Mouse (Mus musculus) liver, postnatal 0 days (tissue): Measurements from ENCODE around the gene Mapk6. TPM values are rescaled to one million over a fixed set of nuclear protein-coding genes. Genes with fewer than 3 reads are reported as not detected.

Experiments used
- ATAC-seq: fragments of 200-750 bp; cut with Nextera tagmentation; 2 replicates; pipeline ENCODE4 v1.8.0; 2017; ENCODE audit warnings: mild to moderate bottlenecking, moderate library complexity
- DNase-seq: peaks from one replicate; pipeline ENCODE4 v3.0.0-alpha.2; 2016
- H3K27ac ChIP-seq: fragments of 300-500 bp; sonication (generic); 2 replicates; pipeline ENCODE4 v1.5.1; 2014; ENCODE audit warnings: antibody characterized with exemption, moderate library complexity, mild to moderate bottlenecking, low read depth
- H3K27me3 ChIP-seq: fragments of 300-500 bp; sonication (generic); 2 replicates; pipeline ENCODE4 v1.6.1; 2014; ENCODE audit warnings: low read length, control low read depth, mixed read lengths; ENCODE audit not compliant: insufficient read depth
- H3K36me3 ChIP-seq: fragments of 300-500 bp; sonication (generic); replicated peaks from 2 replicates; pipeline ENCODE4 v1.6.1; 2014; ENCODE audit warnings: mild to moderate bottlenecking, control low read depth, low read length, moderate library complexity, mixed read lengths; ENCODE audit not compliant: insufficient read depth
- H3K4me1 ChIP-seq: fragments of 300-500 bp; sonication (generic); 2 replicates; pipeline ENCODE4 v1.6.1; 2014; ENCODE audit warnings: antibody characterized with exemption, mild to moderate bottlenecking, control low read depth; ENCODE audit not compliant: insufficient read depth
- H3K4me2 ChIP-seq: fragments of 300-500 bp; sonication (generic); 2 replicates; pipeline ENCODE4 v1.6.1; 2014; ENCODE audit warnings: low read depth, mild to moderate bottlenecking, low read length, moderate library complexity, mixed read lengths
- H3K4me3 ChIP-seq: fragments of 300-500 bp; sonication (generic); 2 replicates; pipeline ENCODE4 v1.5.1; 2014; ENCODE audit warnings: low read depth, low read length
- H3K9ac ChIP-seq: fragments of 300-500 bp; sonication (generic); replicated peaks from 2 replicates; pipeline ENCODE4 v1.6.1; 2014; ENCODE audit warnings: mild to moderate bottlenecking, moderate library complexity
- H3K9me3 ChIP-seq: fragments of 300-500 bp; sonication (generic); 2 replicates; pipeline ENCODE4 v1.6.1; 2016; ENCODE audit warnings: mild to moderate bottlenecking, control low read depth, low read length, mixed read lengths
- CTCF ChIP-seq: sonication (generic); IDR thresholded peaks from 2 replicates; pipeline ENCODE4 v1.5.1; 2016; ENCODE audit warnings: antibody characterized with exemption, low read depth
- EP300 ChIP-seq: IDR thresholded peaks from 2 replicates; pipeline ENCODE4 v1.6.1; 2016; ENCODE audit warnings: antibody characterized with exemption, low read depth, mild to moderate bottlenecking
- WGBS: fragments of 180-500 bp; shearing (Covaris S2); extraction: QIAGEN DNeasy Blood & Tissue Kit; methylation state at CpG from one replicate; pipeline ENCODE4 v1.1.7; 2014; ENCODE audit not compliant: insufficient replicate concordance; 5-methylcytosine and 5-hydroxymethylcytosine counted together
- polyA plus RNA-seq: library from polyadenylated mRNA; unstranded; fragments of >200 nt; fragmentation: Nextera tagmentation; extraction: Ambion mirVana; gene quantifications from 2 replicates; pipeline ENCODE4 v1.2.1, GENCODE M21; 2015

Mapk6 gene
- polyA plus RNA-seq, 1 experiment from 2014 or later: 18.4 TPM

- H3K27ac ChIP-seq: no peak overlapping the region
- no peak for DNase-seq
- no peaks in the 10 kb centered on the region; the same call in 1 of the 2 replicates for H3K4me1 ChIP-seq
- H3K9me3 ChIP-seq: no peaks in the 10 kb centered on the region
- WGBS: 56% methylated on average over 4 of the region's 4 CpGs
- H3K4me3 ChIP-seq: no peak overlapping the region
- H3K36me3 ChIP-seq: no peaks in the 10 kb centered on the region
- peak; percentile 66 for ATAC-seq
- H3K27me3 ChIP-seq: no peaks in the 10 kb centered on the region
- TF ChIP-seq CTCF: no peak
- TF ChIP-seq EP300: no peak
- H3K9ac ChIP-seq: no peak overlapping the region
- no peak overlapping the region for H3K4me2 ChIP-seq
These were observed 47.6 kb downstream of the Mapk6 start for GRCm38 (mm10) chr9:75362201-75362600.

- ATAC-seq (peak; percentile 80), DNase-seq (peak; percentile 87)
- H3K4me1 ChIP-seq: no peaks in the 10 kb centered on the region; the same call in 1 of the 2 replicates
- no peak overlapping the region for H3K27ac ChIP-seq
- H3K36me3 ChIP-seq: no peaks in the 10 kb centered on the region
- no peak overlapping the region for H3K4me3 ChIP-seq
- no peak overlapping the region for H3K4me2 ChIP-seq
- no peaks in the 10 kb centered on the region for H3K27me3 ChIP-seq
- 17% methylated on average over 5 of the region's 5 CpGs for WGBS
- TF ChIP-seq CTCF (peak; percentile 92), EP300 (no peak)
- H3K9me3 ChIP-seq: no peaks in the 10 kb centered on the region
- no peak overlapping the region for H3K9ac ChIP-seq
These were observed 48.1 kb downstream of the Mapk6 start for GRCm38 (mm10) chr9:75361699-75362098.

GRCm38 (mm10) chr9:75357087-75357654, 52.6 kb downstream of the Mapk6 start:
- Histone ChIP-seq H3K36me3 (no peaks in the 10 kb centered on the region), H3K4me3 (no peak overlapping the region), H3K9me3 (no peaks in the 10 kb centered on the region), H3K27ac (no peak overlapping the region), H3K27me3 (no peaks in the 10 kb centered on the region), H3K4me2 (no peak overlapping the region), H3K4me1 (no peaks in the 10 kb centered on the region; the same call in 1 of the 2 replicates), H3K9ac (no peak overlapping the region)
- ATAC-seq: no peak
- DNase-seq: no peak
- TF ChIP-seq CTCF: no peak
- TF ChIP-seq EP300: no peak
- 58% methylated on average over 9 of the region's 9 CpGs for WGBS

- Histone ChIP-seq H3K9me3 (no peaks in the 10 kb centered on the region), H3K4me1 (no peaks in the 10 kb centered on the region), H3K27ac (no peak overlapping the region), H3K4me3 (no peak overlapping the region), H3K9ac (no peak overlapping the region), H3K36me3 (no peaks in the 10 kb centered on the region), H3K27me3 (no peaks in the 10 kb centered on the region), H3K4me2 (no peak overlapping the region)
- TF ChIP-seq CTCF: no peak
- TF ChIP-seq EP300: no peak
- WGBS: 59% methylated on average over 4 of the region's 4 CpGs
- no peak for DNase-seq
- no peak for ATAC-seq
These were observed 54.0 kb downstream of the Mapk6 start for GRCm38 (mm10) chr9:75355783-75356182.

- H3K27ac ChIP-seq: no peak overlapping the region
- no peaks in the 10 kb centered on the region for H3K9me3 ChIP-seq
- DNase-seq: no peak
- no peak for ATAC-seq
- H3K4me3 ChIP-seq: no peak overlapping the region
- no peak overlapping the region for H3K4me2 ChIP-seq
- no peak overlapping the region for H3K9ac ChIP-seq
- WGBS: 72% methylated on average over 8 of the region's 8 CpGs
- TF ChIP-seq CTCF (no peak), EP300 (no peak)
- no peaks in the 10 kb centered on the region for H3K36me3 ChIP-seq
- no peaks in the 10 kb centered on the region for H3K27me3 ChIP-seq
- no peaks in the 10 kb centered on the region for H3K4me1 ChIP-seq
These were observed 56.7 kb downstream of the Mapk6 start for GRCm38 (mm10) chr9:75353094-75353493.

GRCm38 (mm10) chr9:75348641-75349040, 61.2 kb downstream of the Mapk6 start:
- no peak for DNase-seq
- no peak for TF ChIP-seq EP300
- no peak for TF ChIP-seq CTCF
- WGBS: 81% methylated on average over 3 of the region's 3 CpGs
- Histone ChIP-seq H3K27ac (no peak overlapping the region), H3K9me3 (no peaks in the 10 kb centered on the region), H3K36me3 (no peaks in the 10 kb centered on the region), H3K4me3 (no peak overlapping the region), H3K4me2 (no peak overlapping the region), H3K27me3 (no peaks in the 10 kb centered on the region), H3K9ac (no peak overlapping the region), H3K4me1 (no peaks in the 10 kb centered on the region)
- no peak for ATAC-seq
